Mouse (Mus musculus) forebrain, embryonic 11.5 days (tissue): ENCODE data around the gene Tex44. TPM values are rescaled to one million over a fixed set of nuclear protein-coding genes. Genes with fewer than 3 reads are reported as not detected.

ENCODE experiments used
- polyA plus RNA-seq: library from polyadenylated mRNA; unstranded; fragments of >200 nt; fragmentation: Nextera tagmentation; extraction: Ambion mirVana; gene quantifications from 2 replicates; pipeline ENCODE4 v1.2.1, GENCODE M21; 2014

Gene Tex44
- polyA plus RNA-seq, 1 experiment from 2014 or later = not detected

Other genes with a start within 250 kb of the Tex44 start
- 3.7 and 3.9 TPM in 2 replicates for gene B3gnt7, start 123.5 kb upstream of the Tex44 start, polyA plus RNA-seq
- 410 and 411 TPM in 2 replicates for gene Ncl, start 66.9 kb upstream of the Tex44 start, polyA plus RNA-seq
- gene Nmur1, start 101 bp upstream of the Tex44 start, polyA plus RNA-seq = 0.72 TPM in 1 of 2 replicates, not detected in the other
- gene Ptma, start 100.4 kb downstream of the Tex44 start, polyA plus RNA-seq = 3,230 and 3,412 TPM in 2 replicates
- gene Pde6d, start 156.3 kb downstream of the Tex44 start, polyA plus RNA-seq = 81.0 and 88.0 TPM in 2 replicates
- 57.1 and 62.3 TPM in 2 replicates for gene Cops7b, start 156.6 kb downstream of the Tex44 start, polyA plus RNA-seq
- 0.79 and 0.98 TPM in 2 replicates for gene Nppc, start 244.2 kb downstream of the Tex44 start, polyA plus RNA-seq